Mouse (Mus musculus) midbrain, embryonic 13.5 days (tissue): Measurements from ENCODE around the gene Ntsr1. TPM values are rescaled to one million over a fixed set of nuclear protein-coding genes. Genes with fewer than 3 reads are reported as not detected.

Source experiments
- polyA plus RNA-seq: library from polyadenylated mRNA; unstranded; fragments of >200 nt; fragmentation: Nextera tagmentation; extraction: Ambion mirVana; gene quantifications from 2 replicates; pipeline ENCODE4 v1.2.1, GENCODE M21; 2015

Gene Ntsr1
- polyA plus RNA-seq, 1 experiment from 2014 or later: 1.3 TPM

Other genes starting within 250 kb of the Ntsr1 start
- 418 and 448 TPM in 2 replicates for gene Rps21, start 242.6 kb upstream of the Ntsr1 start, polyA plus RNA-seq
- gene Cables2, start 226.5 kb upstream of the Ntsr1 start, polyA plus RNA-seq: 18.2 and 21.6 TPM in 2 replicates
- gene Rbbp8nl, start 210.1 kb upstream of the Ntsr1 start, polyA plus RNA-seq: not detected in 2 replicates
- gene Gata5, start 165.3 kb upstream of the Ntsr1 start, polyA plus RNA-seq: not detected in 2 replicates
- 1.6 and 1.9 TPM in 2 replicates for gene Slco4a1, start 43.7 kb upstream of the Ntsr1 start, polyA plus RNA-seq
- gene Mrgbp, start 81.3 kb downstream of the Ntsr1 start, polyA plus RNA-seq: 49.2 and 51.9 TPM in 2 replicates
- 89.5 and 95.8 TPM in 2 replicates for gene Ogfr, start 89.3 kb downstream of the Ntsr1 start, polyA plus RNA-seq
- gene Col9a3, start 97.8 kb downstream of the Ntsr1 start, polyA plus RNA-seq: 17.5 and 17.9 TPM in 2 replicates
- gene Tcfl5, start 142.7 kb downstream of the Ntsr1 start, polyA plus RNA-seq: 0.09 and 0.15 TPM in 2 replicates
- gene Dido1, start 210.0 kb downstream of the Ntsr1 start, polyA plus RNA-seq: 33.9 and 36.3 TPM in 2 replicates
- 56.3 and 61.1 TPM in 2 replicates for gene Gid8, start 210.1 kb downstream of the Ntsr1 start, polyA plus RNA-seq
- 0.27 and 0.61 TPM in 2 replicates for gene Slc17a9, start 225.3 kb downstream of the Ntsr1 start, polyA plus RNA-seq